Mouse (Mus musculus): ENCODE data around the gene Htr6. TPM values are rescaled to one million over a fixed set of nuclear protein-coding genes. Genes with fewer than 3 reads are reported as not detected.

The Htr6 gene
- polyA plus RNA-seq, 1 experiment: not detected

DNA sequence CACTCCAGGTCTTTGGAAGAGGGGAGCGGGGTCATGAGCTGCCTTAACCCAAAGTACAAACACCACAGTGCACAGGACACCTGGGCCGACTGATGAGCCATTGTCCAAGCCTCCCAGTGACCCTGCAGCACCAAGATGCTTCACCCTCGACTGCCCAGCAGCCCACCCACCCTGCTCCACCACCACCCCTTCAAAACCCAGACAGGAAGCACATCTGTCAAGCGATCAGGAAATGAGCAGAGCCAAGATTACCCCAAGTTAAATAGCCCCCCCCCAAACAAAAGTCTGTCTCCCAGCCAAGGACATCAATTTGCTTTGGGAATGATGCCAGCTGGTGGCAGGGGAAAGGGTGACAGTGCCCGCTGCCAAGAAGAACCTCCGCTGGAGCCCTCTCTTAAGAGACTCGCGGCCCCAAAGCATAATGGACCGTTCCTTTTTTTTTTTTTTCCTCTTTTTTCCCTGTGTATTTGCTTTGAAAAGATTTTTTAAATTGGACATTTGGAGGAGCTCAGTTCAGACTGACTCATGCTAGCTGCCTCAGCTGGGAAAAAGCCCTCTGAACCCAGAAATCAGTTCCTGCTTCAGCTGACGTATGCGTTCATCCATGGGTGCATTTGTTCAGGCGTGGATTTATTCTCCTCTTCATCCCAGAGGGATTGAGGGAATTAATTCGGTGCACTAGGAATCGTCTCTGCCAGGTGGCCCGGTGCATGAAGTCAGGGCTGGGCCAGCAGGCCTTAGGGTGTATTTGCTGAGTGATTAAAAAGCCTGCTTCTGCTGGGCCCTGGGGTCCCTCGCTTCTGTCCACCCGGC, 37.4 kb downstream of the Htr6 start:
- Histone ChIP-seq H3K27me3 (replicated peaks) (peaks cover 27% of the 10 kb centered on the region), H3K4me3 (replicated peaks) (no peak overlapping the region), H3K4me1 (no peaks in the 10 kb centered on the region), H3K36me3 (replicated peaks; ENCODE audit: low read length) (peaks cover 11% of the 10 kb centered on the region), H3K9me3 (peaks cover 24% of the 10 kb centered on the region)
- TF ChIP-seq FLI1 (IDR thresholded peaks at IDR 0.05; ENCODE audit: low read length): no peak
- no peak for TF ChIP-seq GATA1 (IDR thresholded peaks at IDR 0.05; ENCODE audit: borderline replicate concordance, low read length)

DNA sequence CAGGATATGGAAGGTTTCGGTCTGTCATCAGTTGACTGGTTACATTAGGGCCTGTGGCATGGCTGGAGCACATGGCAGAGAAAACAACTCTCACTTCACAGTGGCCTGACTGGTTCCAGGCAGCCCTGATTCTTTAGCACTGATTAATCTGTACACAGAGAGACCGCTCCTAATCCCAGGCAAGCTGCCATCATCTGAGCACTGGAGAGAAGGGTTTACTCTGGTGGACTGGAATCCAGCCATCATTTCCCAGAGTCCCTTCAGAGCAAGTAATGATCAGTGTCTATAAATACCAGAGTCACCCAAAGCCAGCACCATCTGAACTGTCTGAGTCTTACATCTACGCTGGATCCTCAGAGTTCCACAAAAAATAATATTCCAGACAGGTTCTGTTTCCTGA, 39.6 kb downstream of the Htr6 start:
- TF ChIP-seq GATA1 (IDR thresholded peaks at IDR 0.05; ENCODE audit: borderline replicate concordance, low read length): no peak
- TF ChIP-seq FLI1 (IDR thresholded peaks at IDR 0.05; ENCODE audit: low read length): no peak
- no peaks in the 10 kb centered on the region for H3K4me1 ChIP-seq
- peaks cover 30% of the 10 kb centered on the region for H3K27me3 ChIP-seq (replicated peaks)
- no peak overlapping the region for H3K4me3 ChIP-seq (replicated peaks)
- peaks cover 11% of the 10 kb centered on the region for H3K36me3 ChIP-seq (replicated peaks; ENCODE audit: low read length)
- peaks cover 24% of the 10 kb centered on the region for H3K9me3 ChIP-seq

DNA sequence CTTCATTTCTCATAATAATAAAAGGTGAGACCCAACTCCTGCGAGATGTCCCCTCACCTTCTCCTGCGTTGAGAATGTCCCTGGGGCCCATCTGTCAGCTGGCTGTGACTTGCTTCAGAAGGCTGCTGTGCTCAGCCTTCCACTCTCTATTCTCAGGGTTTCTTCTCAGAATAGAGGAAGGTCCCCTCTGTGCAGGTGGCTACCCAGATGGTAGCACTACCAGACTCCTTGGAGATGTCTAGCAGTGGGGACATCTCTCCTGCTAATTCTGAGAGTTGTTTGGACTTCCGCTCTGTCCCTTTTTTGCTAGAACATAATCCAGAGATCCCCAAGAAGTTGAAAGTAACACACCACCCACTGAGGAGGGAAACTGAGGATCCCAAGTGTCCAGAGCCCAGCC, 40.4 kb downstream of the Htr6 start:
- no peak overlapping the region for H3K4me3 ChIP-seq (replicated peaks)
- H3K9me3 ChIP-seq: peaks cover 24% of the 10 kb centered on the region
- no peaks in the 10 kb centered on the region for H3K4me1 ChIP-seq
- TF ChIP-seq GATA1 (IDR thresholded peaks at IDR 0.05; ENCODE audit: borderline replicate concordance, low read length) (no peak), FLI1 (IDR thresholded peaks at IDR 0.05; ENCODE audit: low read length) (no peak)
- H3K27me3 ChIP-seq (replicated peaks): peaks cover 28% of the 10 kb centered on the region
- H3K36me3 ChIP-seq (replicated peaks; ENCODE audit: low read length): peaks cover 11% of the 10 kb centered on the region

DNA sequence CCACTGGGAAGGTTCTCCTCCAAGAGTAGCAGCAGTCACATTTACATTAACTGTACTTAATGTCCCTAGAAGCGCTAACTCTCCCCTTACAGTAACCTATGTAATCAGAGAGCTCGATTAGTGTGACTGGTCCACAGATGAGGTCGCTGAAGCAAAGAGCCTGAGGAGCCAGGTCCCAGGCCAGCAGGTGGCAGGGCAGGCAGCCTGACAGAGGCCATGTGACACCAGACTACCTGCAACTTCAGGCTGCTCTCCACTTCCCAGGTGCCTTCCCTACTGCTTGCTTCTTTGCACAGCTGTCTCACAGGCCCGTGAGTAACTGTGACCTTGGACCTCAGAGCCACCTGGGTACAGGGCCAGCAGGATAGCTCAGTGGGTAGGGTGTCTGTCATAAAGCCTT, 40.8 kb downstream of the Htr6 start:
- Histone ChIP-seq H3K4me1 (no peaks in the 10 kb centered on the region), H3K36me3 (replicated peaks; ENCODE audit: low read length) (peaks cover 11% of the 10 kb centered on the region), H3K9me3 (peaks cover 24% of the 10 kb centered on the region), H3K4me3 (replicated peaks) (no peak overlapping the region), H3K27me3 (replicated peaks) (peaks cover 27% of the 10 kb centered on the region)
- TF ChIP-seq FLI1 (IDR thresholded peaks at IDR 0.05; ENCODE audit: low read length): no peak
- TF ChIP-seq GATA1 (IDR thresholded peaks at IDR 0.05; ENCODE audit: borderline replicate concordance, low read length): no peak

DNA sequence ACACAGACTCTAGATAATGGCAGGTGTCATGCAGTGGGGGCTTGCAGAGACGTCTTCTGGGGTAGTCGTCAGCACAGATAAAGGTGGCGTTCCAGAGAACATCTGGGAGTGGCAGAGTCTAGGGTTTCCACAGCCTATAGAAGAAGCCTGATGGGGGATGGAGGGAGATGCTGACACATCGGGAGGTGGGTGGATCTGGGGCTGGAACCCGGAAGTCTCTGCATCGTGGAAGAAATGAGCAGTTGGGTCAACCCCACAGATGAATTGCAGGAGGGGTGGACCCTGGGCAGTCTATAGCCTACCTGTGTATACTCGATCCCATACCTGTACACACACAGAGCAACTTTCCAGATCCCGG, 41.4 kb downstream of the Htr6 start:
- Histone ChIP-seq H3K9me3 (peaks cover 24% of the 10 kb centered on the region), H3K4me3 (replicated peaks) (no peak overlapping the region), H3K27me3 (replicated peaks) (peaks cover 22% of the 10 kb centered on the region), H3K36me3 (replicated peaks; ENCODE audit: low read length) (peaks cover 11% of the 10 kb centered on the region), H3K4me1 (no peaks in the 10 kb centered on the region)
- TF ChIP-seq GATA1 (IDR thresholded peaks at IDR 0.05; ENCODE audit: borderline replicate concordance, low read length) (no peak), FLI1 (IDR thresholded peaks at IDR 0.05; ENCODE audit: low read length) (no peak)

DNA sequence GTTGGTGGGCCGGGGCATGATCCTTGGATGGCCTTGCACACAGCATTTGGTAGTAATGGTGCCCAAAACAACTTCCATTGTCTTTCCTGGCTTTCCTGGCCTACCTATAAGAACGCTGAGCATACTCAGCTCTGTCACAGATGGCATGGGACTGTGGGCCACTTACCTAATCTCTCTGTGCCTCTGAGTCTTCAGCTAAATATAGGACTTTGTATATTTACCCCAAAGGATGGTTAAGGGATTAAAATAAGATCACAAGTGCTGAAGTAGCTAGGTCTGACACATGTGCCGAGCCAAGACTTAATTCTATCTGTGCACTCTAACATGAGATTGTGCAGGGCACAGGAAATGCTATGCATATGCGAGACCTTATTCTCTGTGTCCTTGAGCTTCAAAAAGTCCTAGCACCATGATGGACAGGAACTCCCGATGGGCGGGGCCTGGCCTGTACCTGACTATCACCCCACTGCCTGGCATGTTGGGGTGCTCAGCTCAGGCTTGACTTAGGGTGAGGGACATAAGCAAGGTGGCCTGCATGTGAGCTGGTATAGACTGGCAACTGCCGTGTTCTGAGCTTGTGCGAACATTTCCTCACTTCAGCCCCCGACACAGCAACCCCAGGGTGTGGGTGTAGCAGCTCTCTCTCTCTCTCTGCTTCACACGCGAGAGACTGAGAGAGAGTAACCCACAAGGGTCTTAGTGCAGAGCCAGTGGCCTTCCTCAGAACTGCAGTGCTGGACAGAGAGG, 41.9 kb downstream of the Htr6 start:
- Histone ChIP-seq H3K9me3 (peaks cover 24% of the 10 kb centered on the region), H3K4me3 (replicated peaks) (no peak overlapping the region), H3K4me1 (no peaks in the 10 kb centered on the region), H3K27me3 (replicated peaks) (peaks cover 18% of the 10 kb centered on the region), H3K36me3 (replicated peaks; ENCODE audit: low read length) (peaks cover 11% of the 10 kb centered on the region)
- TF ChIP-seq GATA1 (IDR thresholded peaks at IDR 0.05; ENCODE audit: borderline replicate concordance, low read length) (no peak), FLI1 (IDR thresholded peaks at IDR 0.05; ENCODE audit: low read length) (no peak)

DNA sequence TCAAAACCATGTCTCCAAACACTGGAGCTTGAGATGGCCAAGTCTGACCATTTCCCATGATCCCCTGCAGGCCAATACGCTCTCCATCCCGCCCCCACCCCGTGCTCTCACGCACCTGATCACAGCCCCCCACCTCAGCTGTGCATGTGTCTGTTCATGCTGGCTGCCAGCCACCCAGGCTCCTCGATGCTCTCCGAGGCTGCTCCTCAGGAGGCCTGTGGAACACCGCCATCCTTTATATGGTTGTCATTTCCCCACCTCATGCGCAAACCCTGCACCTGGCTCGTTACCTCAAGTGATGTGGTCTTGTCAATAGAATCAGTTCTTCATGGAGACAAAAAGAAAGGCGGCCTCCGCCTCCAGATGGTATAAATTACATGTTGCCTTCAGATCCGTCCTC, 42.8 kb downstream of the Htr6 start:
- TF ChIP-seq FLI1 (IDR thresholded peaks at IDR 0.05; ENCODE audit: low read length): no peak
- no peak overlapping the region for H3K4me3 ChIP-seq (replicated peaks)
- H3K4me1 ChIP-seq: no peaks in the 10 kb centered on the region
- H3K27me3 ChIP-seq (replicated peaks): peaks cover 18% of the 10 kb centered on the region
- peaks cover 23% of the 10 kb centered on the region for H3K9me3 ChIP-seq
- peaks cover 11% of the 10 kb centered on the region for H3K36me3 ChIP-seq (replicated peaks; ENCODE audit: low read length)

DNA sequence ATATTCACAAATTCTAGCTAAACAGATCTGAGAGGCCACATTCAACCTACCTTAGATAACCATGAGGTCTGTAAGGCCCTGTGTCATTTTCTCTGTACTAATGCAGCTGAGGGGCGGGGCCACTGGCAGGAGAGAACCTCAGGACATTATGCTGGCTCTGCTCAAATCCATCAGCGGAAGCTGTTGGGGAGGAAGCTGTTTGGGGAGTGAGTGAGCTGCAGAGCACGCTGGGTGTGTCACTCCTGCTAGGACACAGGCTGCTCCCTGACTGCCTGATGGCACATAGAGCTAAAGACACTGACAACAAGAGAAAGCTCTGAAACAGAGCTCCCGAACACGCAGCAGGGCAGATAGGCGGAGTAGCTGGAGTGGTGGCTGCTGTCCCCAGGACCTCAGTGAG, 44.7 kb downstream of the Htr6 start:
- Histone ChIP-seq H3K9me3 (peaks cover 5% of the 10 kb centered on the region), H3K4me1 (no peaks in the 10 kb centered on the region), H3K27me3 (replicated peaks) (peaks cover 14% of the 10 kb centered on the region), H3K4me3 (replicated peaks) (no peak overlapping the region), H3K36me3 (replicated peaks; ENCODE audit: low read length) (peaks cover 2% of the 10 kb centered on the region)
- TF ChIP-seq FLI1 (IDR thresholded peaks at IDR 0.05; ENCODE audit: low read length): no peak

DNA sequence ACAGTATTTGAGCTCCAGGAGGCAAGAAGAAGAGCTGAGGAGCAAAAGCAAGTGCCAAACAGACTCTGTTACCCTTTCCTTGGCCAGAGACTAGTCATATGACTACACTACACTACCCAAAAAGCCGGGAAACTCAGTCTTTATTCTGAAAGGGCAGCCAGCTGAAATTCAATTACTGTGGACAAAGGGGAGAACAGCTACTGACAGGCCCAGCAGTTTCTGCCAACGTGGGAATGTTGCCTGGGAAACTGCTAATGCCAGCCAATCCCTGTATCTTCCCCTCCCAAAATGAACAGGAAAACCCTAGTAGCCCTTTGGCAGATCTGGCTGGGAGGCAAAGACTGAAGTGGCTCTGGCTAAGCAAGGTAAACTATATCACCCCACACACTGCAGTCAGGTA, 51.0 kb downstream of the Htr6 start:
- Histone ChIP-seq H3K27me3 (replicated peaks) (peaks cover 5% of the 10 kb centered on the region), H3K4me1 (peaks cover 3% of the 10 kb centered on the region), H3K36me3 (replicated peaks; ENCODE audit: low read length) (peaks cover 6% of the 10 kb centered on the region), H3K4me3 (replicated peaks) (no peak overlapping the region), H3K9me3 (no peaks in the 10 kb centered on the region)
- no peak for TF ChIP-seq GATA1 (IDR thresholded peaks at IDR 0.05; ENCODE audit: borderline replicate concordance, low read length)
- no peak for TF ChIP-seq FLI1 (IDR thresholded peaks at IDR 0.05; ENCODE audit: low read length)

DNA sequence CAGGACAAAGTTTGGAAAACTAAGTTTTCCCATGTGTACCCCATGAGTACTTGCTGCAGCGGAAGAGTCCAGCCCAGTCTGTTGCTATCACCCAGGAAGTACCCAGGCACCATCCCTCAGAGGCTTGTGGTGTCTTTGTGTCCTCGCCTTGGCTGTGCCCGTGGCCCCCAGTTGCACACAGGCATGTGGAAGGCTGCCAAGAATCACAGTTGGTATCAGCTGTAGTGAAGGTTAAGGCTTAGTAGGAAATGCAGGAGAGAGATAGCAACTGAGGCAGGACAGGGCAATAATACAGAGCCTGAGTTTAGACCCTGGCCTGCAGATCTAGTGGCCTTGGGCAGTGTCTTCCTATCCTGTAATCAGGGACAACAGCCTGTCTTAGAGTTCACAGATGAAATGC, 55.0 kb downstream of the Htr6 start:
- TF ChIP-seq GATA1 (IDR thresholded peaks at IDR 0.05; ENCODE audit: borderline replicate concordance, low read length) (no peak), FLI1 (IDR thresholded peaks at IDR 0.05; ENCODE audit: low read length) (no peak)
- peaks cover 4% of the 10 kb centered on the region for H3K4me1 ChIP-seq
- peaks cover 12% of the 10 kb centered on the region for H3K27me3 ChIP-seq (replicated peaks)
- H3K4me3 ChIP-seq (replicated peaks): no peak overlapping the region
- no peaks in the 10 kb centered on the region for H3K9me3 ChIP-seq
- H3K36me3 ChIP-seq (replicated peaks; ENCODE audit: low read length): peaks cover 6% of the 10 kb centered on the region

All from megakaryocyte, embryonic 14.5 days (primary cell).